Mouse (Mus musculus) limb, embryonic 13.5 days (tissue): ENCODE results near the gene Gm20388. TPM values are rescaled to one million over a fixed set of nuclear protein-coding genes. Genes with fewer than 3 reads are reported as not detected.

Experiments
- ATAC-seq: fragments of 200-750 bp; cut with Nextera tagmentation; 2 replicates; pipeline ENCODE4 v1.8.0; 2017; ENCODE audit warnings: low read depth, moderate number of reproducible peaks, moderate TSS enrichment; ENCODE audit not compliant: low FRiP score
- H3K27ac ChIP-seq: fragments of 300-500 bp; sonication (generic); 2 replicates; pipeline ENCODE4 v1.5.1; 2015; ENCODE audit warnings: inconsistent platforms, mild to moderate bottlenecking, moderate library complexity
- H3K27me3 ChIP-seq: fragments of 300-500 bp; sonication (generic); 2 replicates; pipeline ENCODE4 v1.6.1; 2015; ENCODE audit warnings: mild to moderate bottlenecking, inconsistent platforms
- H3K36me3 ChIP-seq: fragments of 300-500 bp; sonication (generic); 2 replicates; pipeline ENCODE4 v1.6.1; 2015; ENCODE audit warnings: inconsistent platforms, mild to moderate bottlenecking, moderate library complexity
- H3K4me1 ChIP-seq: fragments of 300-500 bp; sonication (generic); 2 replicates; pipeline ENCODE4 v1.6.1; 2015; ENCODE audit warnings: inconsistent platforms
- H3K4me2 ChIP-seq: fragments of 300-500 bp; sonication (generic); replicated peaks from 2 replicates; pipeline ENCODE4 v1.6.1; 2015; ENCODE audit warnings: inconsistent platforms, mild to moderate bottlenecking, moderate library complexity
- H3K4me3 ChIP-seq: fragments of 300-500 bp; sonication (generic); 2 replicates; pipeline ENCODE4 v1.5.1; 2015; ENCODE audit warnings: moderate library complexity, mild to moderate bottlenecking, inconsistent platforms
- H3K9ac ChIP-seq: fragments of 300-500 bp; sonication (generic); 2 replicates; pipeline ENCODE4 v1.6.1; 2015; ENCODE audit warnings: mild to moderate bottlenecking, inconsistent platforms
- H3K9me3 ChIP-seq: fragments of 300-500 bp; sonication (generic); 2 replicates; pipeline ENCODE4 v1.6.1; 2016; ENCODE audit warnings: inconsistent platforms
- WGBS: fragments of 180-500 bp; shearing (Covaris S2); methylation state at CpG from one replicate; pipeline ENCODE4 v1.1.7; 2015; 5-methylcytosine and 5-hydroxymethylcytosine counted together
- polyA plus RNA-seq: library from polyadenylated mRNA; unstranded; fragments of >200 nt; fragmentation: Nextera tagmentation; extraction: Ambion mirVana; gene quantifications from 2 replicates; pipeline ENCODE4 v1.2.1, GENCODE M21; 2015

The Gm20388 gene
- polyA plus RNA-seq, 1 experiment from 2014 or later: 7.1 TPM

DNA sequence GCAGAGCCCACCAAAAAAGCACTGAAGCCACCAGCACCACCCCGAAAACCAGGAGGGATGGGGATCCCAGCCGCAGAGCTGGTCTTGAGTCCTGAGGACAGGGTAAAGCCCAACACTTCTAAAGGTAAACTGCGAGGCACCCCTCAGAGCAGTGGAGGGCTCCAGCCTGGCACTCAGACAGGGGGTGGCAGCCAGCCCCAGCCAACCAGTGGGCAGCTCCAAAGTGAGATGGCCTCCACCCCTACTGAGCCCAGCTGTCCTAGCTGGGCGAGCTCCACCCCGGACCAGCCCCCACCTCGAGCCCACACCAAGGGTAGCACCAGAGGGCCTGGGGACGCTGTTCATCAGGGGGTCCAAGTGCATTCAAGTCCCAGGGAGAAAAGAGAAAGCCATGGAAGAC, 2359.9 kb downstream of the Gm20388 start:
- H3K4me2 ChIP-seq: no peak overlapping the region
- H3K4me3 ChIP-seq: no peak overlapping the region
- no peak overlapping the region for H3K27ac ChIP-seq
- H3K27me3 ChIP-seq: peaks cover 31% of the 10 kb centered on the region
- no peaks in the 10 kb centered on the region for H3K9me3 ChIP-seq
- no peak overlapping the region for H3K9ac ChIP-seq
- no peaks in the 10 kb centered on the region for H3K36me3 ChIP-seq
- ATAC-seq: no peak
- H3K4me1 ChIP-seq: peaks cover 22% of the 10 kb centered on the region
- 79% methylated on average over 7 of the region's 7 CpGs for WGBS

DNA sequence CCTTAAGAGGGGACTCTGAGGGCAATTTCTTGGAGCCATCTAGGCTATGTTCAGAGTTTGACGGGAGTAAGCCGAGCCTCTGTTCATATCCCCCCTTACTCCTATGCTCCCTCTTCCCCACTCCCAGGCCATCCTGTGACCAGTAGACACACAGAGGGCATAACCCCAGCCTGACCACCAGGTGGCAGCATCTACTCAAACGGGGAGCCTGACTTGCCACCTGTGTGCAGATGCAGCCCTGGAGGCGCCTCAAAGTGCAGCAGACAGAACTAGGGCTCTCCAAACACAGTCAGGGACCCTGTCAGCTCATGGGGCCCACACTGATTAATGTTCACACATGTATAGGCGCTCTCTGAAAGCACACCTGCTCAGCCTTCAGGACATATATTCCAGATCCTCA, 2362.5 kb downstream of the Gm20388 start:
- 4% methylated on average over 5 of the region's 5 CpGs for WGBS
- Histone ChIP-seq H3K9me3 (no peaks in the 10 kb centered on the region), H3K4me1 (peaks cover 22% of the 10 kb centered on the region), H3K4me2 (no peak overlapping the region), H3K27me3 (peaks cover 25% of the 10 kb centered on the region), H3K4me3 (no peak overlapping the region), H3K27ac (no peak overlapping the region), H3K9ac (no peak overlapping the region), H3K36me3 (no peaks in the 10 kb centered on the region)
- peak; percentile 58; the same call in 1 of the 2 replicates for ATAC-seq

- Histone ChIP-seq H3K9me3 (no peaks in the 10 kb centered on the region), H3K36me3 (no peaks in the 10 kb centered on the region), H3K4me3 (no peak overlapping the region), H3K27me3 (peaks cover 22% of the 10 kb centered on the region), H3K4me1 (peaks cover 20% of the 10 kb centered on the region), H3K9ac (no peak overlapping the region), H3K27ac (no peak overlapping the region), H3K4me2 (no peak overlapping the region)
- no peak for ATAC-seq
- 43% methylated on average over 7 of the region's 7 CpGs for WGBS
Measured at GRCm38 (mm10) chr8:122273826-122274225, 2363.2 kb downstream of the Gm20388 start.

- no peak for ATAC-seq
- Histone ChIP-seq H3K36me3 (no peaks in the 10 kb centered on the region), H3K9ac (no peak overlapping the region), H3K9me3 (no peaks in the 10 kb centered on the region), H3K4me3 (no peak overlapping the region), H3K4me1 (peaks cover 13% of the 10 kb centered on the region; the same call in 1 of the 2 replicates), H3K27me3 (peaks cover 18% of the 10 kb centered on the region), H3K4me2 (no peak overlapping the region), H3K27ac (no peak overlapping the region)
- 79% methylated on average over 11 of the region's 11 CpGs for WGBS
Measured at GRCm38 (mm10) chr8:122274651-122275391, 2364.2 kb downstream of the Gm20388 start.

GRCm38 (mm10) chr8:122276308-122276707, 2365.7 kb downstream of the Gm20388 start:
- H3K4me1 ChIP-seq: peaks cover 24% of the 10 kb centered on the region
- no peak overlapping the region for H3K9ac ChIP-seq
- no peaks in the 10 kb centered on the region for H3K9me3 ChIP-seq
- H3K36me3 ChIP-seq: no peaks in the 10 kb centered on the region
- ATAC-seq: no peak
- H3K27ac ChIP-seq: no peak overlapping the region
- peaks cover 3% of the 10 kb centered on the region; the same call in 1 of the 2 replicates for H3K27me3 ChIP-seq
- no peak overlapping the region for H3K4me3 ChIP-seq
- H3K4me2 ChIP-seq: no peak overlapping the region
- 92% methylated on average over 5 of the region's 5 CpGs for WGBS

DNA sequence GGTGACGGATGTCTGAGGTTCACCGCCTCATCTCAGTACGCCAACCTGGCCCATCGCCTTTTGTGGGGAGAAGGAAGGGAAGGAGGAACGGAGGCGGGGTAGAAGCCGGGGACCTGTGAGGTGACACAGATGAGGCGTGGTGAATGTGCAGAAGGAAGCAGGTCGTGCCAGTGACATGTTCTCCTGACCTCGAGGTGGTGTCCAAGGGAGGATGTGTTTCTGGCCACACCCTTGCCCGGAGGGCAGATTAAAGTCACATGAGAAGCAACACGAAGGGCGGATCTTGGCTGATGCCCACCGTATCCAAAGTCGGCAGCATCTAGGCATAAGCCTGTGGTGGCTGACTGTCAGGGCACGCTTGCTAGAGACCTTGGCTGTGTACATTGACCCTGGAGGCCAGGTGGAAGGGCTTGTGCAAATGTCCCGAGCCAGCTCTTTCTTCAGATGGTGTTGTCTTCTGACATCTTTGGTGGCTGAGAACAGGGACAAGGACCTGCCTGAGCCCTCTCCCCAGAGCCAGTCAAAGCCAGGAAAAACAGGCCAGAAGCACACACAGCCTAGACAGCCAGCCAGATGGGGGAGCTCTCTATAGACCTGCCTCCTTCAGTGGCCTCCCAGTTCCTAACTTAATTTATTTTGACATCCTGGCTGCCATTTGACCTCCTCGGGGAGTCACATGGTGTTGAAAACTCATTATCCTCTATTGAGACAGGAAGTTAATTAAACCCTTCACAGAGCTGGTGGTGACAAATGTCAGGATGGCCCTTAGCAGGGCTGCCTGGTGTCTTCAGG, 2366.8 kb downstream of the Gm20388 start:
- Histone ChIP-seq H3K4me3 (no peak overlapping the region), H3K9ac (no peak overlapping the region), H3K4me2 (no peak overlapping the region), H3K36me3 (no peaks in the 10 kb centered on the region), H3K27me3 (peaks cover under 1% of the 10 kb centered on the region), H3K4me1 (peaks cover 24% of the 10 kb centered on the region), H3K27ac (no peak overlapping the region), H3K9me3 (no peaks in the 10 kb centered on the region)
- 72% methylated on average over 18 of the region's 18 CpGs for WGBS
- ATAC-seq: no peak

DNA sequence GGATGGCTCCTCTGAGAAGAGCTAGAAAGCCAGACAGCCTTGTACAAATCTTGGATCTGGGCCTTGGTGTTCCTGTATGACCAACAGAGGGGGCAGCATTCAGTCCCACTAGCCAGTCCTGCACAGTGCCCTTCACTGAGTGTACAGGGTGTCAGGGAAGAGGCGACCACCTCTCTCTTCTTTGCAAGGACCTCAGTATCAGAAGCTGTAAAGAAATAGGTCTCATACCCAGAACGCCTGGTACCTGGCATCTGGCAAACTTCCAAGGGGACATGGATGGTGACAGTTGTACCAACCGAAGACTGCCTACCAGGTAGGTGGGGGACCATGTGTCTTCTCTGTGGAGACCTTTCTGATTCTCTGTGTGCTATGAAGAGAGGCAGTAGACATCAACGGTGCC, 2369.5 kb downstream of the Gm20388 start:
- Histone ChIP-seq H3K9ac (no peak overlapping the region), H3K4me2 (no peak overlapping the region)
- no peak for ATAC-seq

DNA sequence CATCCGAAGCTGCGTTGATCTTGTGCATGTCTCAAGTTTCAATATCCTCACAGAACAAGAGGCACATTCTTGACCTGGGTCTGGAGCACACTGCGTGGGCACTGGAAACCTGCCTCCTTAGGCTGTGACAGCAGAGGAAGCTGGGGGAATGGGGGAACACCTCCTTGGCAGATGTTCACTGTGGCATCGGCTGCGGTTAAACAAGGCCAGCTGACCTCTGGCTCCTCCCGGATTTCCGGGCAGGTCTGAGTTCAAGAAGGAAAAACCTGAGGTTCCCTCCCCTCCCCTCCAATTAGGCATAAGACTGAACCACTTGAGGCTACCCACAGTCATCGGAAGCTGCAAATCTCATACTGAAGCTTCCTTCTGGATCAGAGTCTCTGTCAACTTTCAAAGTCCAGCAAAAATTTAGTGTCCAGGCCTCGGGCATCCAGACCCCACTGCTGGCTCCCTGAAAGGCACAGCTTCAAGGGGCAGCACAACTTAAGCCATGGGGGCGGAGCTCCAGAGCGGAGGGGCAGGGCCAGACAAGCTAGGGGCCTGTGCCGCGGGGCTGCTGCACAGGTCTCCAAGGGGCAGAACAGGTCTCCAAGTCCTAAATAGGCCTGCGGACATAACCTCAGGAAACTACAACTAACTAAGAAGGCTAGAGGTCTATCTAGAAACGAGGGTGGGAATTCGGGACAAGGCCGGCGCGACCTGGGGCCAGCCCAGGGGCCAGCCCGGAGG, 2370.1 kb downstream of the Gm20388 start:
- H3K27ac ChIP-seq: peak overlapping the region; percentile 49
- H3K27me3 ChIP-seq: peaks cover 34% of the 10 kb centered on the region
- peak overlapping the region; percentile 71 for H3K4me3 ChIP-seq
- ATAC-seq: peak; percentile 7
- H3K9ac ChIP-seq: peak overlapping the region; percentile 43; the same call in 1 of the 2 replicates
- peak overlapping the region; percentile 100 for H3K4me2 ChIP-seq
- H3K9me3 ChIP-seq: no peaks in the 10 kb centered on the region
- WGBS: 9% methylated on average over 20 of the region's 20 CpGs
- H3K4me1 ChIP-seq: peaks cover 40% of the 10 kb centered on the region
- no peaks in the 10 kb centered on the region for H3K36me3 ChIP-seq

More for the DNA sequence above, 2369.5 kb downstream of the Gm20388 start:
- H3K4me3 ChIP-seq: no peak overlapping the region
- no peaks in the 10 kb centered on the region for H3K9me3 ChIP-seq
- no peaks in the 10 kb centered on the region for H3K36me3 ChIP-seq
- 0 out of 2 replicates have a peak overlapping the region, but pooled peaks have one; percentile 49 for H3K27ac ChIP-seq
- peaks cover 28% of the 10 kb centered on the region for H3K27me3 ChIP-seq
- peaks cover 39% of the 10 kb centered on the region for H3K4me1 ChIP-seq
- 66% methylated on average over 4 of the region's 4 CpGs for WGBS

GRCm38 (mm10) chr8:122281317-122282034, 2370.8 kb downstream of the Gm20388 start:
- Histone ChIP-seq H3K27ac (peak overlapping the region; percentile 49), H3K4me3 (peak overlapping the region; percentile 71)
- WGBS: under 1% methylated on average over 45 of the region's 47 CpGs

GRCm38 (mm10) chr8:122282035-122282358, 2371.4 kb downstream of the Gm20388 start, which contains the start of gene Zfpm1:
Zfpm1 (plus strand) TSS chr8:122282141.
- peak within 1 kb of the TSS; percentile 100 for H3K4me2 ChIP-seq
- peak within 1 kb of the TSS; percentile 49 for H3K27ac ChIP-seq
- no peaks in the 10 kb centered on the region for H3K9me3 ChIP-seq
- H3K27me3 ChIP-seq: peaks cover 46% of the 10 kb centered on the region
- H3K9ac ChIP-seq: peak within 1 kb of the TSS; percentile 75
- peaks cover 40% of the 10 kb centered on the region for H3K4me1 ChIP-seq
- no peak for ATAC-seq
- WGBS: 0% methylated on average over 29 of the region's 60 CpGs
- peak within 1 kb of the TSS; percentile 71 for H3K4me3 ChIP-seq
- no peaks in the 10 kb centered on the region for H3K36me3 ChIP-seq

More at GRCm38 (mm10) chr8:122281317-122282034, 2370.8 kb downstream of the Gm20388 start:
- Histone ChIP-seq H3K4me1 (peaks cover 40% of the 10 kb centered on the region), H3K36me3 (no peaks in the 10 kb centered on the region), H3K4me2 (peak overlapping the region; percentile 100), H3K9me3 (no peaks in the 10 kb centered on the region), H3K9ac (0 out of 2 replicates have a peak overlapping the region, but pooled peaks have one; percentile 43), H3K27me3 (peaks cover 41% of the 10 kb centered on the region)
- peak; percentile 92 for ATAC-seq
